Mouse (Mus musculus): ENCODE data around the gene Dimt1.
A peak's percentile ranks its signal among the peaks of the same experiment; 100 is the strongest.
"Not testable (repeated sequence)": the region's sequence is repeated elsewhere in the genome, so short reads cannot be mapped to it uniquely, and the experiment has no call there.

Dimt1 gene

DNA sequence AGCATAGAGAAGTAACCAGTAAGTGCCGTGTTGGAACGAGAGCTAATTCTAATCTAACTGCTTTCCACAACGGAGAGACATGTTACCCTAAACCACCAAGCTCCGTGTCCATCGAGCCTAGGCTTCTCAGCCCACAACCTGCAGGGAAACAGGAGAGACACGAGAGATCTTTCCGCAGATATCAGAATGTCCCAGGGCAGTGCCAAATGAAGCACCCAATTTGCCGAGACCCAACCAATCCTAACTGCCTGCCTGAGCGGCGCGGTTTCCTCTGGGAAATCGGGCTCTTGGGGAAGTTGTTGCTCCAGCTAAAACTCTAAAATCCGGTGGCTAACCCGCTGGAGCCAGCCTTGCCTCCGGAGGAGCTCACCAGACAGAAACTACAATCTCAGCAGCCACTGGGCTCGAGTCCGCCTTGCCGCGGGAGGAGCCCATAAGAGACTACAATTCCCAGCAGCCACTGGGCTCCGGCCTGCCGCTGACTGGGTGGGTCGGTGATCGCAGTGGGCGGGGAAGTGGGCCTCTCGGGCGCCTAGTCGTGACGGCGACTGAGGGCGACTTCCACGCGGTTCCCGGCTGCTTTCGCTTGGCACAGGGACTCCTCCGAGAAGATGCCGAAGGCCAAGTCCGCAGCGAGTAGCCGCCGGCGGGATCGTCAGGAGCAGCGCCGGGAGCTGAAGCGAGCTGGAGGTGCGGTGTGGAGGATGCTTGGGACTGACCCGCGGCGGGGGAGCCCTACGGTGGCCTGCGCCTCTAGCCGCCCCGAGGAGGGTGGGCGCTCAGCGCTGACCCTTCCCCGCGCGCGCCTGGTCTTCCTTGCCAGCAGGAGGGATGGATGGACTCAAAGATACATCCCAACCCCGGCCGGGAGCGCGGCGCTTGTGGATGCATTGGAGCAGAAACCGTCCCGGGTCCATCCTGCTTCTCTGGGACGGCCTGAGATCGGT, at the start of gene Dimt1:
TSS of gene Dimt1 (plus strand) at position 534 of the 947 bp plus-strand sequence.
- peak; percentile 93 for DNase-seq

GRCm38 (mm10) chr13:106904637-106905036, 42.3 kb upstream of the Dimt1 start:
- no peak for DNase-seq

DNA sequence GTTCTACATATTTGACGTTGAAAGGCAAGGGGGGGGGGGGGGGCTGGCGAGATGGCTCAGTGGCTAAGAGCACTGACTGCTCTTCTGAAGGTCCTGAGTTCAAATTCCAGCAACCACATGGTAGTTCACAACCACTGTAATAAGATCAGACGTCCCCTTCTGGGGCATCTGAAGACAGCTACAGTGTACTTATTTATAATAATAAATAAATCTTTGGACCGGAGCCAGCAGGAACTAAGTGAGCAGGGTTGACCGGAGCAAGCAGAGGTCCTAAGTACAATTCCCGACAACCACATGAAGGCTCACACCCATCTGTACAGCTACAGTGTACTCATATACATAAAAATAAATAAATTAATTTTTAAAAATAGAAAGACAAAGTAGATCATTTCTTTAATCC, 41.8 kb upstream of the Dimt1 start:
- DNase-seq: not testable (repeated sequence)

DNA sequence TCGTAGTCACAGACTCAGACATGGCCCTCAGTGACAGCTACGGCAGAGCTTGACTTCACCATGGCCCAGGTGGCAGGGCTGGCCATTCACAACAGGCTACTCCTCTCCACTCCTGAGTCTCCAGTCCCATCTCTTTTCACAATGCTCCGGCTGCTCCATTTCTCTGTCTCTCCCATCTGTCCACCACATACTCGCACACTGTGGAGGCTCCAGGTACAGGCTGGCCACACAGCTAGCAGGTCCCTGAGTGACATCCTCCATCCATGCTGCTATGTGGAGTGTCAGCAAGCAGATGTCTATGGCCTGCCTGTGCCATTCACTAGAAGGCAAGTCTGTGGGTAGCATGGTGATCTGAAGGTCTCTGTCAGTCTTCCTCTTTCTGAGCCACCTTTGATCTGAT, 39.7 kb upstream of the Dimt1 start:
- peak; percentile 52 for DNase-seq

- no peak for DNase-seq
Measured at GRCm38 (mm10) chr13:106910096-106910495, 36.8 kb upstream of the Dimt1 start.

GRCm38 (mm10) chr13:106913125-106913736, 33.7 kb upstream of the Dimt1 start:
- DNase-seq: no peak

- DNase-seq: peak; percentile 50
Measured at GRCm38 (mm10) chr13:106918322-106919050, 28.4 kb upstream of the Dimt1 start.

GRCm38 (mm10) chr13:106925921-106926320, 21.0 kb upstream of the Dimt1 start:
- not testable (repeated sequence) for DNase-seq

DNA sequence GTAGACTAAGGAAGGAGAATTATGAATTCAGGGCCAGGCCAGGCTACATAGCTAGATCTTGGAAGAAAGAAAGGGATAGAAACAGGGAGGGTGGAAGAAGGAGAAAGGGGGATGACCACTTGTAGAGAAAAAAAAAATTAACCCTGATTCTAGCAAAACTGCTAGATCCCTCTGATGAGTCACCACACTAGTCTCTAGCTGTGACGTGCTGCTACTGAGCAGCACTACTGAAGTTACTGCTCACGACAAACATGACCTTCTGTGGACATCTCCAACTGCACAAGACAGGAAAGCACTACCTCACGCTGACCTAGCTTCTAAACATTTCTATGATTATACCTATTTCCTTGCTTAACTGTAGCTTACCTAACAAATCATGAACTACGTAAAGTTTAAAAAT, 18.6 kb upstream of the Dimt1 start:
- DNase-seq: no peak

DNA sequence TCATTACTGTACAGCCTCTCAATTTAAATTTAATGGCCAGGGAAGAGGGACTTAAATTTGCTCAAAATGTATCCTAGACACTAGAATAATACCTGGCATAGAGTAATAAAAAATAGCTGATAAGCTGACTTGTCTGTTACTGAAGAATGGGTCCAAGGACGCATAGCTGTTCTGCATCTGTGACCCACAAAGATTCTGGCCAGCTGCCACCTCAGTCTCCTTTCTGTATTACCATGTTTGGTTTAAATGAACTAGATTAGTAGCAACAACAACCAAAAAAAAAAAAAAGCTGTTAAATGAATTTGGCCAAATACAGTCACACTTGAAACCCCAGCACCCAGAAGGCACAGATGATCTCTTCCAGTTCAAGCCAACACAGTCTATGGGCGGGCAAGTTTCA, 17.7 kb upstream of the Dimt1 start:
- DNase-seq: no peak

- no peak for DNase-seq
Measured at GRCm38 (mm10) chr13:106935871-106936255, 11.1 kb upstream of the Dimt1 start.

- peak; percentile 86 for DNase-seq
Measured at GRCm38 (mm10) chr13:106936256-106937137, 10.4 kb upstream of the Dimt1 start, which contains the start of gene Ipo11. Gene Ipo11, minus strand, starts transcription at chr13:106936958.

- DNase-seq: no peak
Measured at GRCm38 (mm10) chr13:106937138-106937472, 9.8 kb upstream of the Dimt1 start.

GRCm38 (mm10) chr13:106941211-106941976, 5.5 kb upstream of the Dimt1 start:
- DNase-seq: no peak

GRCm38 (mm10) chr13:106942721-106943120, 4.2 kb upstream of the Dimt1 start:
- DNase-seq: no peak

GRCm38 (mm10) chr13:106945518-106945917, 1.4 kb upstream of the Dimt1 start:
- DNase-seq: peak; percentile 11

DNA sequence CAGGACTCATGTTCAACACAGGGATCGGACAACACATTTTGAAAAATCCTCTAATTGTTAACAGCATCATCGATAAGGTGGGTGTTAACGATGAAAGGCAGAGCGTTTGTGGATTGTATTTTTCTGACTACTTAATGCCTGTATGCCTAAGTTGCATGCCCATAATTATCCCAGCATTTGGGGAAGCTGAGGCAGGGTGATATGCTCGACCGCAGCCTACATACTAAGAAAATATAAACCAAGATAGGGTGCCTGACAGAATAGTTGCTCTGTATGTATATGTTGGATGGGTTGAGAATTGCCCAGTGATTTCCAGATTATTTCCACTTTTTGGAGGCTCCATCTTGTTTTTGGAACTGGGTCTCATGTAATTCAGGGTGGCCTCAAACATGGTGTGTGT, 656 bp downstream of the Dimt1 start:
- no peak for DNase-seq

- DNase-seq: no peak
Measured at GRCm38 (mm10) chr13:106954880-106955279, 8.0 kb downstream of the Dimt1 start.

GRCm38 (mm10) chr13:106957554-106957953, 10.6 kb downstream of the Dimt1 start:
- no peak for DNase-seq

GRCm38 (mm10) chr13:106958286-106958685, 11.4 kb downstream of the Dimt1 start:
- no peak for DNase-seq

DNA sequence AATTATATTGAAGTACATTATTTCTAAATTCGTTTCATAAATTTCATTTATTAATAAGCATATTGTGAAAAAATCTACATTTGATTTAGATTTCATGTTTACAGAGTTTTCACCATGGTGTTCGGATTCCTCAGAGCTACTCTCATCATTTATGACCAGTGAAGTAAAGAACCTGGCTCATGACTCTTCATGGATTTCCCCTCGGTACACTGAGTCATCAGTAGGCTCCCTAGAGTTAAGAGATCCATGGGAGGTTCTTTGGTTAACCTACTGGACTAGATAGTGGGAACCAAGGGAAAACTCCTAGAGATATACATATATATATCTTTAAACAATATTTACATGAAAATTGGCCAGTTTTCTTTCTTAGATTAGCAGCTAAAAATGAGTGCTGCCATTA, 13.6 kb downstream of the Dimt1 start:
- no peak for DNase-seq

DNA sequence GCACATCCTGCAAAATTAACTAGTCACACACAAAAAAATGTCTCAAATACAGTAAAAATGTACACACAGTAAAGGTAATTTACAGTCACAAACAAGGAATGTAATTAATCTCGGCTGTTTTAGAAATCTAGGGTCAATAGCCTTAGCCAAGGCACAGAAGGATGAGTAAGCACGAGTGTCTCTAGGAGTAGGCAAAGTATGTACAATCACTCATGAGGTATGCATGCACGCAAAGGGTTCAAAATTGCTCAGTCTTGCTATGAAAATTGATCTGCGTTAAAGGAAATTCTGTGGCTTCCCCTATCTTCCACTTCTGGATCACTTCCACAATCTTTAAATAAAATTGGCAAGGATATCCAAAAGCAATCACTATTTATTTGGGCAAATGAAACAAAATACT, 14.6 kb downstream of the Dimt1 start:
- no peak for DNase-seq
